Mouse (Mus musculus) heart, adult 8-10 months (tissue): ENCODE measurements around the gene Mmp8. TPM values are rescaled to one million over a fixed set of nuclear protein-coding genes. Genes with fewer than 3 reads are reported as not detected.

Source experiments
- DNase-seq: peaks from one replicate; pipeline ENCODE4 v3.0.0; 2022; ENCODE audit warnings: low spot score
- total RNA-seq, 4 experiments: library from RNA; stranded (reverse); gene quantifications; 2 replicates each; pipeline ENCODE4 v1.2.4; 2022

The Mmp8 gene
- under 1 TPM in 1 of 4 experiments, not detected in 3; 0.29 TPM for total RNA-seq

DNA sequence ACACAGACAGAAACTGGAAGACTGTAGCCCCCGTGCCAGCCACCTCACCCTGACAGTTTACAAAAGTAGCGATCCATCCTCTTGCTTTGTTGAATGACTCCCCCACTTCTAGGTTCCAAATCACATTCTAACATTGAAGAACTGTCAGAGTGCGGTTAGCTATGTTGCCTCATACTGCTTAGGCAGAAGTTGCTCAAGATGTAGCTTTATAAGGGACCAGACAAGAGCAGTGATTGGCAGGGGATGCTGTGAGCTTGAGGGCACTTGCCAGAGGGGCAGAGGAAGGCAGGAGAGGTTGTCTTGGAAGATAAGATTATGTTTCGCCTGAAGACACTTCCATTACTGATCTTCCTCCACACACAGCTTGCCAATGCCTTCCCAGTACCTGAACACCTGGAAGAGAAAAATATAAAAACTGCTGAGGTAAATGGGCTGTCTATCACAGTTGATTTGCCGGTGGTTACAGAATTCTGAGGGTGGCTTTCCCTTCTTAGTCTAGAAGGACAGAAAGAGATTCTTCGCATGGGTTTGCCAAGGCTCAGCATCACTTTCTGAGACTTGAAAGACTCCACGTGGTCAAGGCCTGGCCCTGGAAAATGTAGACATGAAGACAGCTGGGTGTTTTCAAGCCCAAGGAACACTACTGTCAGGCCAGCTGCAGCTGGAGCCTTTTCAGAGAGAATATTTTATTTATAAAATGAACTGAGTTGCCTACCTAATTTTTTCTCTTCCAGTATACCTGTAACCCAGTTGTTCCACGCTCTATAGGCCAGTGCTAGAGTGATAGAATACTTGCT lies at the start of gene Mmp8:
TSS of gene Mmp8 (plus strand) at position 236 of the 797 bp plus-strand sequence.
- DNase-seq: no peak

DNA sequence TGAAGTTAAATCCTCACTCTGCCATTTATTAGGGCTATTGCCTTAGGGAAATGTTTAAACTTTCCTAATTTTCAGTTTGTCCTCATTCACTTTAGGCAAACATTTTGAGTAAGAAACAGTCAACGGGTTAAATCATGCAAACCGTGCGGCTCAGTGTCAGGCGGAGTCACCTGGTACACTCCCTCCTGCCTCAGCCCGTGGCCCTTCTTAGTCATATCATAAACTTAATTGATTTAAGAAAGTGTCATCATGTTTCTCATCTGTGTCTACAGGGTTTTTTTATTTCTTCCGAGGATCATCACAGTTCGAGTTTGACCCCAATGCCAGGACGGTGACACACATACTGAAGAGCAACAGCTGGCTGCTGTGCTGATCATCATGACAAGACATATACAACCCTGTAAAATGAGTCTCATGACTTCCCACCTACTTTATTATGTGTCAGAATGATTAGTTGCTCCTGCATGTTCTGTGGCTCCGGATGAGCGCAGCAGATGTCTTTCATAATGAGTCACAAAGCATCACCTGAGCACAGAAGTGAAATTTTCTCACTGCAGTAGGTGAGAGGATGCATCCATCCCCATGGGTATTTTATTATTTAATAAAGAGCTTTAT lies 48.5 kb upstream of the Mmp8 start:
- no peak for DNase-seq

DNA sequence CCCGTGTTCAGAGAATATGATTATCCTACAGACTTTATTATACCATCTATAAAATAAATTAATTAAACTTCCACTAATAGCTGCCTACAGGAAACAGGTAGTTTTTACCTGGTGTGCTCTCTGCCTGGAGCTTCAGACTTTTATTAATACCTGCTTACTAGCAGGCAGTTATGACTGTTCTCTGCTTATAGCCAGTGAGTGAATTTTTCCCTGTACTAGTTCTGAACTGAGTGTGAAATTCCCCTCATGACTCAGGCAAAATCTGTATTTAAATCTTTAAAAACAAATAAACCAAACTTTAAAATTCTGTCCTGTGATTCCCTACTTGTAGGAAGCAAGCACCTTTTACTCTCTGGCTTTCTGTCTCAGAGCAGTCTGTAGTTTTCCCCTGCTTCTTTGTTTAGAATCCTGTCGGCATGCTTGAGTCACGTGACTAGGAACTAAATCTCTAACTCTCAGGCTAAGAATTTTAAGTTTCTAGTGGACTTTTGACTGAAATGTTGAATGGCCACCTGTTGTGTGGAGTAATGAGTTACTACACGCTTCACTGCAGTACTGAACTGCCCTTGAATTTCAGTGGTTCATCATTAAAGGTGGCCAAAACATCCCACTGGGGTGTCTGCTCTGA lies 40.2 kb upstream of the Mmp8 start:
- no peak for DNase-seq

DNA sequence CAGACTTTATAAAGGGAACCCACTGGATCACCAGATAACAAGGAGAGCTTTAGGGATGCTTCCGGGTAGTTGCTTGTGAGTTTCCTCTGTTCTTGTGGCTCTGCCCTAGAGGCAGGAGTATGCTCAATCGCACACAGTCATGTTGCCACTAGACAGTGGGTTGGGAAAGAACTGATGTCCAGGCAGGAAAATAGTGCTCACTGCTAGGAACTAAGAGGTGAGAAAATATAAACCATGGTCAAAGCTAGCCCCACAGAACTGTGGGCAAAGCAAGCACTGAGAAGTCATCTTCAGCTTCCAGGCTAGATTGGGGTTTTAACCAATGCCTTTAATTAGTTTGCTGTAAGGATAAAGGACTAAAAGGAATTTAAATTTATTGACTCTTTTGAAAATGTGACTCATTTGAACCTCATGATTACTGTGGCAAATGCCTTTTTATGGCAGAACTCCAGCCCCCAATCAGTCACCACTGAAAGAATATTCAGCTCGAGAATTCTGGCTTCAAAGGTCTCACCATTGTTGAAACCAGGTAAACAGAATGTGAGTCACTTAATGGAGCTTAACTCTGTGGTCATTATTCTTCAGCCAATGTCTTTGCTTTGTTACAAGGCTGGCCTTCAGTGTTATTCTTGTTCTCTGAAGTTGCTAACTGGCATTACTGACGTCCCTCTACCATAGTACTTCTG lies 31.9 kb upstream of the Mmp8 start:
- DNase-seq: no peak

DNA sequence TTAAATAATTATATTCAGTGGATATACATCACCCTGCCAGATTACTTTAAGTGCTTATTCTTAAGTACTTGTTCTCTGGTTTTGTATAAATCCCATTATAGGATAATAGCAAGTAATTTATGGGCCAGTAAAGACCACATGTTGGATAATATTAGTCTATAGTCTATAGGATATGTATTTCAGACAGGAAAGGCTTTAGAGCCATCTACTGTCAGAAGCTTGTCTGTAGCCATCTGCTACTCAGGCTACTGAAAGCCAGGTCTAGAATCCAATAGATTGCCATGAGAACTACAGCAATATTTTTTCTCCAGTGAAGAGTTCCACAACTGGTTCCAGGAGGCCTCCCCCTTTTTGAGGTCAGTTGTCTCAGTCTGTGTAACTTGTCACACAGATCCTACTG lies 15.5 kb upstream of the Mmp8 start:
- no peak for DNase-seq

DNA sequence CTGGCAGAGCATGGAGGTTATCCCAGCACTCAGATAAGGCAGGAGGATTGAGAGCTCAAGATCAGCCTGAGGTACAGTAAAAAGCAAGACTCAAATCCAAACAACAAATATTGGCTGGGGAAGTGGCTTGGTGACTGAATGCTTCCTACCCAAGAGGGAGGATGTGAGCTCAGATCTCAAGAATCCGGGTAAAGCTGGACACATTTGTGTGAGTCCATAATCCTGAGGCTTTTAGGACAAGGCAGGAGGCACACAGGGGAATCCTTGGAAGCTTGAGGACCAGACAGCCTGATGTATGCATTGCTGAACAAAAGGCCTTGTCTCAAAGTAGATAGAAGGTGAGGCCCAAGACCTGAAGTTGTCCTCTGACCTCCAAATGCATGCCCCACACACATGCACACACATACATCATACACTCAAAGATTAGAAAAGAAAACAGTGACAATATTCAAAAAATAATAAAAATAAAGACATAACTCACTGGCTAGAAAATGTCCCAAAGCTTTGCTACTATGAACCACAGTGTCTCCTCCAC lies 13.3 kb upstream of the Mmp8 start:
- DNase-seq: peak; percentile 15

DNA sequence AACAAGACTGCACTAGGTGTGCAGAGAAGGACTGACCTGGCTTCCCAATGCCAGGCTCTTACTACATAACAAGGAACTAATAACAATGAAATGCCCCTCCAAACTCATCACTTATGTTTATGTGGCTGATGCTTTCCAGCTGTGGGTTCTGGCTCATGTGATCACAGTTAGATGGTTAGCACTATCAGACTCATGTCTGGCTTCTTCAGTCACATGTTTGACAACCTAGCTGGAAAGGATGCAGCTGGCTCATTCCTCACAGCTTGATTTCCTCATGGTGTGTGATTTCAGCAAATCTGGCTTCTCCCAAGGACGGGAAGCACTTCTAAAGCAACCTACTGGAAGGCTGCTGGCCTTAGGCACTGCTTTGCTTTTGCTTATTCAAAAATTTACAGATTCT lies 12.8 kb upstream of the Mmp8 start:
- peak; percentile 55 for DNase-seq

DNA sequence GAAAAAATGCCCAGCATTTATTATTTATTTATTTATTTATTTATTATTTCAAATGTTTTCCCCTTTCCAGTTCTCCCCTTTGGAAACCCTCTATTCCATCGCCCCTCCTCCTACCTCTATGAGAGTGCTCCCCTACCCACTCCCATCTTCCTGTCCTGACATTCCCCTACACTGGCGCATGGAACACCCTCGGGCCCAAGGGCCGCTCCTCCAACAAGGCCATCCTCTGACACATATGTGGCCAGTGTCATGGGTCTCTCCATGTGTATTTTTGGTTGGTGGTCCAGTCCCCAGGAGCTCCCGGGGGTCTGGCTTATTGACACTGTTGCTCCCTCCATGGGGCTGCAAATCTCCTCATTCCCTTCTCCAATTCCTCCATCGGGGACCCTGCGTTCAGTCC lies 12.3 kb upstream of the Mmp8 start:
- DNase-seq: no peak

DNA sequence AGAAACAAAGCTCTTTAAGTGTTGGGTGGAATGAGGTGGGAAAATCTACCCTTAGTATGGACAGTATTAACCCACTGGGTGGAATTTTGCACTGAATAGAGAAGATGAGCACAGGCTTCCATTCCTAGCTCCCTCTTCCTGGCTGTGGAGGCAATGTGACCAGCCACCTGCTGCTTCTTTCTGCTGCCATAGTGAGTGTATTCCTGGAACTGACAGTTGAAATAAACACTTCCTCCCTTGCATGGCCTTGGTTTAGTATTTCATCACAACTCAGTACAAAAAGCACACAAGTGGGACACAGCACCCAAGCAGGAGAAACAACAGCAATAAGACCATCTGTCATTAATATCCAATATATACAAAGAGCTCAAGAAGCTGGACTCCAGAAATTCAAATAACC lies 6.3 kb upstream of the Mmp8 start:
- no peak for DNase-seq

DNA sequence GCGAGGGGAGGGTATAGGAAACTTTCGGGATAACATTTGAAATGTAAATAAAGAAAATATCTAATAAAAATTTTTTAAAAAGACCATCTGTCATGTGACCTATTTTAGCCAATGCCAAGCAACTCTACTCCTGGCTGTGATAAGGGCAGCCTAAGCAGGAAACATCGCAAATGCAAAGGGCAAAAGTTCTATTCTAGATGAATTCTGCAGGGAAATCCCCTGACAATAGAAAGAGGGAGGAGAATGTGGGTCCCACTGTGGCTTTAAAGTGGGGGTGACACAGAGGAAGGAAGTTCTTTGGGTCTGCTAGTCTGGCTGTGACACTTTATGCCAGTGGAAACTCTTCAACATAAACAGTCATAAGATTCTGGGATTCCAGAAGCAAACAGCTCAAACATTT lies 4.7 kb upstream of the Mmp8 start:
- no peak for DNase-seq

DNA sequence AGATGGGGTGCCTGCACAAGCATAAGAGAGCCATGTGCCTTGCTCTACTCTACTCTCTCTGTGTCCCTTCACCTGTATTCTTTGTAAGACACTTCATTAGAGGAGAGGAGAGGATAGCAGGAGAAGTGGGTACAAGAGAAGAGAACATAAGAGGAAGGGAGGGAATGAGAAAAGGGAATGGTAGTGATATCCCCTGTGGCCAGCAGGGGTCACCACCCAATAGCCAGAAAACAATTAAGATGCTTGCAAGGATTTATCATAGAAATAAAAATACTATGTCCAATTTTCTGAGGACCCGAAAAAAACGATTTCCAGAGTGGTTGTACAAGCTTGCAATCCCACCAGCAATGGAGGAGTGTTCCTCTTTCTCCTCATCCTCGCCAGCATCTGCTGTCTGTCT lies 3.9 kb upstream of the Mmp8 start:
- no peak for DNase-seq

DNA sequence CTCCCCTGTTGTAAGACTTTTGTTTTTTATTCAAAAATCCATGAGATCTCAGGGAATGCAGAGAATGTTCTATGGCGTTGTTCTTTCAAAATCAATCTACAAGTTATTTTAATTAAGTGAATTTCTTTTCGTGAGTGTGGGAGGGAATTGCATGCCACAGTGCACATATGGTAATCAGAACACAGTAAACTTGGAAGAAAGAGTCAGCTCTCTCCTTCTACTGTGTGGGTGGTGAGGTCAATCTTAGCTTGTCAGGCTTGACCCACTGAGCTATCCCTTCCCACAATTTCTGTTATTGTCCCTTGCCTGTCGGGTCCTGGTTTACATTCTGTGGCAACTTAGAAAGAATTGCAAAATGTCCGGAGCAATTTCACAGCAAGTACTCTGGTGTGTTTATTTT lies 1.8 kb downstream of the Mmp8 start:
- no peak for DNase-seq

DNA sequence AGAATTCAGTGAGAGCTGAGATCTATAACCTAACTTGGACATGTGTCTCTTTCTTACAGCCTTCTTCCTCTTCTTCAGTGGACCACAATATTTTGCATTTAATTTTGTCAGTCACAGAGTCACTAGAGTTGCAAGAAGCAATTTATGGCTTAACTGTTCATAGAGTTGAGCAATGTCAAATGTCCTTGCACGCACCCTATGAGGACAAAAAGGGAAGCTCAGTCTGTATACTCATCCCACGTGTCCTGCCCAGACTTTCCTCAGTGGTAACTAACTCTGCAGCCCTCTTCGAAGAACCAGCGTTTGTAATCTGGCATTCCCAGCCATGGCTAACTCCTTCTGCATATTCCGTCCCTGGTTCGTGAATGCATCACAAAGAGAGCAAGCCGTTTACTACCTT lies 9.1 kb downstream of the Mmp8 start:
- no peak for DNase-seq

DNA sequence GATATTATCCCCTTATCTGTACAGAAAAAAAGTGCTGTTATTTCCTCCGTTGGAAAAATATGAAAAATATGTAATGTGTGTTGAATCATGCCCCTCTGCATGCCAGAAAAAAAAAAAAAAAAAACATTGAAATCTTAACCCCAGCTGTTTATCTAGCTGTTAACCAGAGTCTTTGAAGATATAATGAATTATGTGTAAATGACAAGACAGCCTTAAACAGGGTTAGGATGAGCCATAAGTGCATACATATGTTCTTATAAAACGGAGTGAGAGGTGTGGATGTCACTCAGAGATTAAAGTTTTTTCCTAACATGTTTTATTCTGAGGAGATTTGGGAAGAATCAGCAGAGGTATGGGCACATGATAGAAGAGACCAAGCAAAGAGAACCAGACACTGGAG lies 9.7 kb downstream of the Mmp8 start:
- no peak for DNase-seq

DNA sequence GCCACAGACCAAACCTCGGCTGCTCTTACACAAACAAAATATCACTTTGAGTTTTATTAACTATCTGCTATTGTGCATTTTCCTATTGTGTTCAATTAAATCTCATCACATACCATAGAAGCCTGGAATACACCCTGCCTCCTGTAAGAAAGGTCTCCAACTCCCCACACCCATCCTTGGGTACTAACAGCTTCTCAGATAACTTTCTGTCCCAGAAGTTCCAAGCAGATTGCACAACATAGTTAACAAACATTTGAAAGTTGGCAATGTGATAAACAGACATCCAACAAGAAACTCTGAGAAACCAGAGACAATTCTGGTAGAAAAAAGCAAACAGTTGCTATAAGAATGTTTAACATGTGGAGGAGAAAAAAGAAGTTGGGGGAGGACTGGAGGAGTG lies 12.2 kb downstream of the Mmp8 start:
- no peak for DNase-seq

DNA sequence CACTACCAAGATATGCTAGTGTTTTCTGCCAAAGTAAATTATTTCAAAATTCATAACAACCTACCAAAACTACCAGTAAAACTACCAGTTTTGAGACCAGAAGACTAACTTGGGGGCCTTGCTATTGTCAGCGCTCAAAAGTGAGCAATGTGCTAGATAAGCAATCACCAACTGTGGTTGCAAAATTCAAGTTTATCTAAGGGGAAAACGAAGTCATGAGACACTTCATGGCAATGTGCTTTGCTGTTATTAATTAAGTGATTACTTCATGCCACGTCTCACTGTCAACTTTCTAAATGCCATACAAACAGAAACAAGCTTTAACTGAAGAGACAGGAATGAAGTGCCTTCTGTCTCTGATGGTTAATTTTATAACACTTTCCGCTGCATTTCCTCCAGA lies 12.9 kb downstream of the Mmp8 start, which contains the start of gene Mmp27:
TSS of gene Mmp27 (plus strand) at position 235 of the 400 bp plus-strand sequence.
- no peak for DNase-seq

DNA sequence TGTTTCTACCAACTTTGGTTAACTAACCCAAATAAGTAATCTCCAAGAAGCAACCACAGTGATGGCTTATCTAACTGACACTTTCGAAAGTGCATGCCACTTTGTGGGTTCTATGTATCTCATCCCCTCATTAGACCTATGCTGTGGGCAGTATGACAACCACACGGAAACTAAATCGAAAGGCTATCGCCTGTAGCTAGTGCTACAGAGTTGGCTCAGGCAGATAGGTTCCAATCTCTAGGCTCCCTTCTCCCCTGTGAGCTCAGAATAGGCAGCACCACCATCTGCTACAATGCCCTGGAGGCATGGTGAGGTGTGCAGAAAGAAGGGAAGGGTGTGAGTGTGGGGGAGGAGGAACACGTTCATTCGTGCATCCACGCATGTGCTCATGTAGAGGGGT lies 13.9 kb downstream of the Mmp8 start:
- no peak for DNase-seq

DNA sequence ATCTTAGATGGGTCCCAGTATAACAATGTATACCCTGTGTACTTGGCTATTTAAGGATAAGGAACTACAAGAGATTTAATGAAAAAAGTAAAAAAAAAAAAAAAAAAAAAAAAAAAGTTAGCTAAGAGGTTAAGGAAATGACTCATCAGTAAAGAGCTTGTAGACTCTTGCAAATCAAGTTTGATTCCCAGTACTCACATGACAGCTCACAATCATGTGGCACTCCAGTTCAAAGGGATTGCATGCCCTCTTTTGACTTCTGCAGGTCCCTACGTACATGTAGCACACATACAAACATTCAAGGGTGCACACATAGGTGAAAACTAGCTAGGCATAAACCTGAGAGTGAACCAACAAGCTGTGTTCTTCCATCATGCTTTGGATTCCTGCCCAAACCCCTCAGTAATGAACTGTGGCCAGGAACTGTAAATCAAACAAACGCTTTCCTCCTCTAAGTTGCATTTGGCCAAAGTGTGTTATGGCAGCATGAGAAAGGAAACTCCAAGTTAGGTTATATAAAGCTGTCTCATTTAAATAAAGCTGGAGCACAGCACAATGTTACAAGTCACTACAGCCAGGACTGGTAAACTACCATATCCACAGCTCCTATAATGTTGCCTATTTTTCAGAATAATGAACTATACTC lies 14.5 kb downstream of the Mmp8 start:
- no peak for DNase-seq

DNA sequence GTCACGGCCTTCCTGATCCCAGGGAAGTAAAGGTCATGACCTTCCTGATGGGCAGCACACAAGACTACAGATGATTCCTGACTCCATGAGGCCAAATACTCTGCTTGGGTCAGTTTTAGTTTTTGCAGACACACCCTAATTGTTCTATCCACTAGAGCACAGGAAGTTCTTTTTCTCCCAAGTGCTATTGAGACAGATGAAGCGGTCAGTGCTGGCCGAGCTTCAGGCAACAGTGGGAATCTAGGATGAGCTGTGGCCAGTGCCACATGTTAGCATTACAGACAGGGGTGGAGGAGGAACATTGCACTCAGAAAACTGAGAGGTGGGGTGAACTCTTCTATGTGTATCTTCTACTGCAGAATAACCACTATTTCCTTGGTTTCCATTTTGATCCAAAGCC lies 17.3 kb downstream of the Mmp8 start:
- DNase-seq: peak; percentile 40

DNA sequence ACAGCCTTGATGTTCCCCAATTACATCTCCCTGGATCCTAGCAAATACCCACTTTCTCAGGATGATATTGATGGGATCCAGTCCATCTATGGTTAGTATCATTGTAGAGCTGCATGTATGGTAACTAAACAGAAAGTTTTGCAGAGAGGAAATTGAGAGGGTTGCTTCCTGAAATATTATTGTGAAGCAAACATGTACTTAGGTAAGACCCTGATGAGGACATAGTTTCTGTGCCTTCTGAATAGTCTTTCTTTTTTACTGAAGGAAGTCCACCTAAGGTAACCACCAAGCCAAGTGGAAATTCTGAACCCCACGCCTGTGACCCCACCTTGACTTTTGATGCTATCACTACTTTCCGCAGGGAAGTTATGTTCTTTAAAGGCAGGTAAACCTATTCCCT lies 19.1 kb downstream of the Mmp8 start:
- DNase-seq: no peak

DNA sequence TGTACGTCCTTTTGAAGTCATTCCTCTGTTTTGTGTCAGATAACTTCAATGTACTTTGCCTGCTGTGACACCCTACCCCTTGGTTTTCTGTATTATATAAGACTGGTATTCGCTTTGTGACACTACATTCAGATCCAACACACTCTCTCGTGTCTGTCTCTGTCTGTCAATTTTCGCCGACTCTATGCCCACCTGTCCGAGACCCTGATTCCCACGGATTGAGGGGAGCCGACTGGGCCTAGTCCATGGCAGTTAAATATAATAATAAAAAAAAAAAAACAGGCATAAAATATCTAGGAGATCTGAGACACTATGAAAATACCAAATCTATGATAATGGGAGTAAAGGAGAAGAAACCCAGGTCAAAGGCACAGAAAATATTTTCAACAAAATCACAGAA lies 31.8 kb downstream of the Mmp8 start:
- no peak for DNase-seq
